Mouse (Mus musculus) heart, embryonic 12.5 days (tissue): ENCODE results near the gene Eid3. TPM values are rescaled to one million over a fixed set of nuclear protein-coding genes. Genes with fewer than 3 reads are reported as not detected.
A peak's percentile ranks its signal among the peaks of the same experiment; 100 is the strongest.

Source experiments
- ATAC-seq: fragments of 200-750 bp; cut with Nextera tagmentation; 2 replicates; pipeline ENCODE4 v1.8.0; 2017; ENCODE audit warnings: moderate TSS enrichment, moderate library complexity; ENCODE audit not compliant: insufficient number of reproducible peaks, low FRiP score
- H3K27ac ChIP-seq: fragments of 300-500 bp; sonication (generic); 2 replicates; pipeline ENCODE4 v1.5.1; 2016; ENCODE audit warnings: mild to moderate bottlenecking, moderate library complexity; ENCODE audit not compliant: poor library complexity, severe bottlenecking
- H3K27me3 ChIP-seq: fragments of 300-500 bp; sonication (generic); replicated peaks from 2 replicates; pipeline ENCODE4 v1.6.1; 2016; ENCODE audit warnings: mild to moderate bottlenecking, moderate library complexity
- H3K36me3 ChIP-seq: fragments of 300-500 bp; sonication (generic); 2 replicates; pipeline ENCODE4 v1.6.1; 2016; ENCODE audit warnings: mild to moderate bottlenecking, moderate library complexity
- H3K4me1 ChIP-seq: fragments of 300-500 bp; sonication (generic); replicated peaks from 2 replicates; pipeline ENCODE4 v1.6.1; 2016; ENCODE audit warnings: mild to moderate bottlenecking
- H3K4me2 ChIP-seq: fragments of 300-500 bp; sonication (generic); 2 replicates; pipeline ENCODE4 v1.6.1; 2016; ENCODE audit warnings: mild to moderate bottlenecking, moderate library complexity
- H3K4me3 ChIP-seq: fragments of 300-500 bp; sonication (generic); 2 replicates; pipeline ENCODE4 v1.5.1; 2016; ENCODE audit warnings: mild to moderate bottlenecking
- H3K9ac ChIP-seq: fragments of 300-500 bp; sonication (generic); 2 replicates; pipeline ENCODE4 v1.6.1; 2016; ENCODE audit warnings: mild to moderate bottlenecking, moderate library complexity
- H3K9me3 ChIP-seq: fragments of 300-500 bp; sonication (generic); replicated peaks from 2 replicates; pipeline ENCODE4 v1.6.1; 2016; ENCODE audit warnings: mild to moderate bottlenecking, moderate library complexity
- whole genome bisulfite sequencing: fragments of 180-500 bp; shearing (Covaris S2); methylation state at CpG from one replicate; pipeline ENCODE4 v1.1.7; 2016; 5-methylcytosine and 5-hydroxymethylcytosine counted together
- polyA plus RNA-seq: library from polyadenylated mRNA; unstranded; fragments of >200 nt; fragmentation: Nextera tagmentation; extraction: Ambion mirVana; gene quantifications from 2 replicates; pipeline ENCODE4 v1.2.1, GENCODE M21; 2016

Eid3 gene
- polyA plus RNA-seq = 0.31 and 0.39 TPM in 2 replicates

- Histone ChIP-seq H3K9me3 (no peaks in the 10 kb centered on the region), H3K9ac (no peak within 1 kb of the TSS), H3K27me3 (no peaks in the 10 kb centered on the region), H3K4me2 (no peak within 1 kb of the TSS), H3K4me1 (peaks cover 39% of the 10 kb centered on the region), H3K4me3 (no peak within 1 kb of the TSS), H3K27ac (no peak within 1 kb of the TSS), H3K36me3 (peaks cover 59% of the 10 kb centered on the region)
- 73% methylated on average over 9 of the region's 9 CpGs for WGBS
- no peak for ATAC-seq
These were observed at the start of gene Eid3 for GRCm38 (mm10) chr10:82866356-82866755. TSS of gene Eid3 (plus strand) at chr10:82866626.

- Histone ChIP-seq H3K4me1 (peaks cover 12% of the 10 kb centered on the region), H3K27me3 (no peaks in the 10 kb centered on the region), H3K27ac (no peak overlapping the region), H3K36me3 (no peaks in the 10 kb centered on the region), H3K4me3 (no peak overlapping the region), H3K9ac (no peak overlapping the region), H3K9me3 (no peaks in the 10 kb centered on the region), H3K4me2 (no peak overlapping the region)
- ATAC-seq = no peak
- 86% methylated on average over 3 of the region's 3 CpGs for WGBS
These were observed 48.9 kb upstream of the Eid3 start for GRCm38 (mm10) chr10:82817514-82817913.

- Histone ChIP-seq H3K4me1 (peaks cover 12% of the 10 kb centered on the region), H3K9ac (no peak overlapping the region), H3K36me3 (no peaks in the 10 kb centered on the region), H3K9me3 (no peaks in the 10 kb centered on the region), H3K4me3 (no peak overlapping the region), H3K4me2 (no peak overlapping the region), H3K27ac (no peak overlapping the region), H3K27me3 (no peaks in the 10 kb centered on the region)
- ATAC-seq = no peak
- 62% methylated on average over 9 of the region's 9 CpGs for WGBS
These were observed 48.5 kb upstream of the Eid3 start for GRCm38 (mm10) chr10:82817936-82818335.

- H3K4me1 ChIP-seq = peaks cover 11% of the 10 kb centered on the region
- H3K9me3 ChIP-seq = no peaks in the 10 kb centered on the region
- no peak overlapping the region for H3K4me2 ChIP-seq
- no peaks in the 10 kb centered on the region for H3K36me3 ChIP-seq
- H3K4me3 ChIP-seq = no peak overlapping the region
- H3K9ac ChIP-seq = no peak overlapping the region
- no peaks in the 10 kb centered on the region for H3K27me3 ChIP-seq
- WGBS = 78% methylated on average over 6 of the region's 6 CpGs
- ATAC-seq = no peak
- no peak overlapping the region for H3K27ac ChIP-seq
These were observed 47.8 kb upstream of the Eid3 start for GRCm38 (mm10) chr10:82818661-82819060.

- 74% methylated on average over 14 of the region's 14 CpGs for WGBS
- H3K27ac ChIP-seq = no peak overlapping the region
- H3K9ac ChIP-seq = no peak overlapping the region
- H3K9me3 ChIP-seq = no peaks in the 10 kb centered on the region
- H3K4me3 ChIP-seq = no peak overlapping the region
- no peaks in the 10 kb centered on the region for H3K36me3 ChIP-seq
- no peaks in the 10 kb centered on the region for H3K4me1 ChIP-seq
- H3K4me2 ChIP-seq = no peak overlapping the region
- ATAC-seq = no peak
- no peaks in the 10 kb centered on the region for H3K27me3 ChIP-seq
These were observed 43.2 kb upstream of the Eid3 start for GRCm38 (mm10) chr10:82823108-82823778.

- WGBS = 61% methylated on average over 5 of the region's 5 CpGs
- Histone ChIP-seq H3K27ac (no peak overlapping the region), H3K4me2 (no peak overlapping the region), H3K4me1 (no peaks in the 10 kb centered on the region), H3K4me3 (no peak overlapping the region), H3K9ac (no peak overlapping the region), H3K36me3 (no peaks in the 10 kb centered on the region), H3K9me3 (no peaks in the 10 kb centered on the region), H3K27me3 (no peaks in the 10 kb centered on the region)
- no peak for ATAC-seq
These were observed 42.6 kb upstream of the Eid3 start for GRCm38 (mm10) chr10:82823779-82824177.

GRCm38 (mm10) chr10:82824541-82824940 lies 41.9 kb upstream of the Eid3 start:
- no peak for ATAC-seq
- WGBS = 29% methylated on average over 10 of the region's 10 CpGs
- Histone ChIP-seq H3K9me3 (no peaks in the 10 kb centered on the region), H3K4me2 (peak overlapping the region; percentile 29), H3K27ac (no peak overlapping the region), H3K4me1 (no peaks in the 10 kb centered on the region), H3K27me3 (no peaks in the 10 kb centered on the region), H3K36me3 (no peaks in the 10 kb centered on the region), H3K4me3 (no peak overlapping the region), H3K9ac (no peak overlapping the region)

GRCm38 (mm10) chr10:82826516-82826915 lies 39.9 kb upstream of the Eid3 start:
- H3K36me3 ChIP-seq = no peaks in the 10 kb centered on the region
- no peak overlapping the region for H3K4me2 ChIP-seq
- H3K9me3 ChIP-seq = no peaks in the 10 kb centered on the region
- H3K9ac ChIP-seq = no peak overlapping the region
- H3K4me3 ChIP-seq = no peak overlapping the region
- 60% methylated on average over 6 of the region's 6 CpGs for WGBS
- no peak overlapping the region for H3K27ac ChIP-seq
- no peaks in the 10 kb centered on the region for H3K27me3 ChIP-seq
- no peak for ATAC-seq
- no peaks in the 10 kb centered on the region for H3K4me1 ChIP-seq

- Histone ChIP-seq H3K27ac (no peak within 1 kb of the TSS), H3K4me2 (no peak within 1 kb of the TSS), H3K27me3 (no peaks in the 10 kb centered on the region), H3K4me1 (no peaks in the 10 kb centered on the region), H3K4me3 (no peak within 1 kb of the TSS), H3K36me3 (no peaks in the 10 kb centered on the region), H3K9ac (no peak within 1 kb of the TSS), H3K9me3 (no peaks in the 10 kb centered on the region)
- WGBS = 57% methylated on average over 9 of the region's 9 CpGs
- no peak for ATAC-seq
These were observed 32.5 kb upstream of the Eid3 start, which contains the start of gene Txnrd1 for GRCm38 (mm10) chr10:82833926-82834325. TSS of gene Txnrd1 (plus strand) at chr10:82833951.

GRCm38 (mm10) chr10:82835898-82836297 lies 30.5 kb upstream of the Eid3 start:
- no peak overlapping the region for H3K9ac ChIP-seq
- no peaks in the 10 kb centered on the region for H3K9me3 ChIP-seq
- no peak overlapping the region for H3K4me3 ChIP-seq
- H3K36me3 ChIP-seq = no peaks in the 10 kb centered on the region
- no peak overlapping the region for H3K27ac ChIP-seq
- no peak for ATAC-seq
- H3K4me2 ChIP-seq = no peak overlapping the region
- H3K4me1 ChIP-seq = no peaks in the 10 kb centered on the region
- no peaks in the 10 kb centered on the region for H3K27me3 ChIP-seq
- WGBS = 79% methylated on average over 3 of the region's 3 CpGs

- Histone ChIP-seq H3K27me3 (no peaks in the 10 kb centered on the region), H3K4me2 (no peak overlapping the region), H3K9ac (no peak overlapping the region), H3K4me3 (no peak overlapping the region), H3K36me3 (no peaks in the 10 kb centered on the region), H3K9me3 (no peaks in the 10 kb centered on the region), H3K27ac (no peak overlapping the region), H3K4me1 (no peaks in the 10 kb centered on the region)
- ATAC-seq = no peak
- WGBS = 86% methylated on average over 7 of the region's 7 CpGs
These were observed 28.0 kb upstream of the Eid3 start for GRCm38 (mm10) chr10:82838390-82838789.

GRCm38 (mm10) chr10:82844090-82844489 lies 22.3 kb upstream of the Eid3 start:
- H3K36me3 ChIP-seq = no peaks in the 10 kb centered on the region
- H3K27ac ChIP-seq = no peak overlapping the region
- H3K9me3 ChIP-seq = no peaks in the 10 kb centered on the region
- ATAC-seq = no peak
- no peaks in the 10 kb centered on the region for H3K27me3 ChIP-seq
- 56% methylated on average over 6 of the region's 6 CpGs for WGBS
- no peak overlapping the region for H3K9ac ChIP-seq
- no peak overlapping the region for H3K4me2 ChIP-seq
- no peak overlapping the region for H3K4me3 ChIP-seq
- no peaks in the 10 kb centered on the region for H3K4me1 ChIP-seq
